Mouse (Mus musculus): ENCODE measurements around the gene Usp30. TPM values are rescaled to one million over a fixed set of nuclear protein-coding genes. Genes with fewer than 3 reads are reported as not detected.

Gene Usp30
- polyA plus RNA-seq, 1 experiment: not detected

- WGBS: 21% methylated on average over 8 of the region's 8 CpGs
- Histone ChIP-seq H3K4me3 (ENCODE audit: insufficient read depth, low read depth, low read length) (no peak overlapping the region), H3K4me1 (ENCODE audit: control insufficient read depth, insufficient read depth, low read length) (peaks cover 6% of the 10 kb centered on the region; the same call in 1 of the 2 replicates), H3K27ac (ENCODE audit: insufficient read depth, low read depth, low read length) (no peak overlapping the region)
- TF ChIP-seq CTCF (IDR thresholded peaks at IDR 0.05; ENCODE audit: insufficient read depth, low read depth, low read length) (no peak), POLR2A (IDR thresholded peaks at IDR 0.05; ENCODE audit: insufficient read depth, low read depth, low read length) (no peak)
These were observed 24.8 kb upstream of the Usp30 start for GRCm38 (mm10) chr5:114040508-114040907.

- Histone ChIP-seq H3K4me1 (ENCODE audit: control insufficient read depth, insufficient read depth, low read length) (peaks cover 3% of the 10 kb centered on the region; the same call in 1 of the 2 replicates), H3K27ac (ENCODE audit: insufficient read depth, low read depth, low read length) (no peak overlapping the region), H3K4me3 (ENCODE audit: insufficient read depth, low read depth, low read length) (no peak overlapping the region)
- TF ChIP-seq CTCF (IDR thresholded peaks at IDR 0.05; ENCODE audit: insufficient read depth, low read depth, low read length): no peak
- TF ChIP-seq POLR2A (IDR thresholded peaks at IDR 0.05; ENCODE audit: insufficient read depth, low read depth, low read length): no peak
- 70% methylated on average over 1 of the region's 1 CpGs for WGBS
These were observed 24.4 kb upstream of the Usp30 start for GRCm38 (mm10) chr5:114040911-114041310.

DNA sequence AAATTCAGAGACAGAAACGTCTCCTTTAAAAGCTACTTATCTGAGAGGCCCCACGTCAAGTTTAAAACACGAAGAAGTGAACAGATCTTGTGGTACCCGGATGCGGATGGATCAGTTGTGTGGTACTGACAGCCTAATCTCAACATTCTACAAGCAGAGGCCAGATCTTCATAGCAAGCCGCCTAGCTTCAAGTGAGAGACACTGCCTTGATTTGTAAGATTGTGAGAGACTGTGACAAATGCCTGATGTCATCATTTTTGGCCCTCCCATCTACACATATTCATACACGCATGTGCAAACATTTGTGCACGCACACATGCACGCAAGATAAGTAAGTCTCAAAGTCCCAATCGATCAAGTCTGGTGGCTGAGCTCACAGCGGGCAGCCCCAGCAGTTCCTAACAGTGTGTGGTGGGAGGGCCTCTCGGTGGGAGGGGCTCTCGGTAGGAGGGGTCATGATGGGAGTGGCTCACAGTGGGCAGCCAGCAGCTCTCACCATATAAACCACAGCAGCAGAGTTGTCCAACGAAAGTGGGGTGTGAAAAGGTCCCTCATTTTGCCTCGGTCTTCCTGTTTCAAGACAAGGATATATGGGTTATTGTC lies 23.8 kb upstream of the Usp30 start:
- WGBS: 39% methylated on average over 15 of the region's 15 CpGs
- Histone ChIP-seq H3K4me3 (ENCODE audit: insufficient read depth, low read depth, low read length) (no peak overlapping the region), H3K4me1 (ENCODE audit: control insufficient read depth, insufficient read depth, low read length) (peaks cover 3% of the 10 kb centered on the region; the same call in 1 of the 2 replicates), H3K27ac (ENCODE audit: insufficient read depth, low read depth, low read length) (no peak overlapping the region)
- TF ChIP-seq POLR2A (IDR thresholded peaks at IDR 0.05; ENCODE audit: insufficient read depth, low read depth, low read length) (no peak), CTCF (IDR thresholded peaks at IDR 0.05; ENCODE audit: insufficient read depth, low read depth, low read length) (no peak)

DNA sequence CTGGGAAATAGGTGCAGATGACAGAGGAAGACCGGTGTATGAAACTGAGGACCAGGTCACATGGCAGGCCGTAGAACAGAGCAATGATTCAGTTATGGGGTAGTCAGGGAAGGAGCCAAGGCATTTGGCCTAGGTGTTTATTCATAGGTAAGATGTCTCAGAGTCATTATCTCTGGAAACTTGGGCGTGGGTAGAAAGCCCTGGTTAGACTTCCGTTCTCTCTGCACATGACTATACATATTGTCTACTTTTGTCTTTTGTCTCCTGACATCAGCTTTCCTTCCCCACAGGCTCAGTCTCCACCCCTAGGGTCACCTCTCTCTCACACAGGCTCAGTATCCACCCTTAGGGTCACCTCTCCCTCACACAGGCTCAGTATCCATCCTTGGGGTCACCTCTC lies 21.5 kb upstream of the Usp30 start:
- no peak overlapping the region for H3K4me3 ChIP-seq (ENCODE audit: insufficient read depth, low read depth, low read length)
- TF ChIP-seq POLR2A (IDR thresholded peaks at IDR 0.05; ENCODE audit: insufficient read depth, low read depth, low read length) (no peak), CTCF (IDR thresholded peaks at IDR 0.05; ENCODE audit: insufficient read depth, low read depth, low read length) (no peak)
- no peaks in the 10 kb centered on the region for H3K4me1 ChIP-seq (ENCODE audit: control insufficient read depth, insufficient read depth, low read length)
- H3K27ac ChIP-seq (ENCODE audit: insufficient read depth, low read depth, low read length): no peak overlapping the region
- 77% methylated on average over 4 of the region's 4 CpGs for WGBS

DNA sequence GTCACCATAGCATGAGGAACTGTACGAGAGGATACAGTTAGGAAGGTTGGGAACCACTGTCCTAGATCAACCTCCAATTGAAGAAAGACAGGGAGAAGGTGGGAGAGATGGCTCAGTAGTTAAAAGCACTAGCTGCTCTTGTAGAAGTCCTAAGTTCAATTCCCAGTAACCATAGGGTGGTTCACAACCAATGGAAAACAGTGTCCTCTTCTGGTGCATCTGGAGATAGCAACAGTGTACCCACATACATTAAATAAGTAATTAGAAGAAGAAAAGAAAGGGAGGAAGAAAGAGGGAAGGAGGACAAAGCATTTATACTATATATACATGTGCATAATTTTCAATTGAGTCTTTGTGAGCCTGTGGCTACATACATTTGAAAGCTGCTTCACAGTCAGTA lies 20.1 kb upstream of the Usp30 start:
- TF ChIP-seq POLR2A (IDR thresholded peaks at IDR 0.05; ENCODE audit: insufficient read depth, low read depth, low read length): no peak
- TF ChIP-seq CTCF (IDR thresholded peaks at IDR 0.05; ENCODE audit: insufficient read depth, low read depth, low read length): no peak
- H3K27ac ChIP-seq (ENCODE audit: insufficient read depth, low read depth, low read length): no peak overlapping the region
- H3K4me3 ChIP-seq (ENCODE audit: insufficient read depth, low read depth, low read length): no peak overlapping the region
- 76% methylated on average over 1 of the region's 1 CpGs for WGBS
- no peaks in the 10 kb centered on the region for H3K4me1 ChIP-seq (ENCODE audit: control insufficient read depth, insufficient read depth, low read length)

- H3K27ac ChIP-seq (ENCODE audit: insufficient read depth, low read depth, low read length): no peak overlapping the region
These were observed 19.1 kb upstream of the Usp30 start for GRCm38 (mm10) chr5:114046151-114046550.

DNA sequence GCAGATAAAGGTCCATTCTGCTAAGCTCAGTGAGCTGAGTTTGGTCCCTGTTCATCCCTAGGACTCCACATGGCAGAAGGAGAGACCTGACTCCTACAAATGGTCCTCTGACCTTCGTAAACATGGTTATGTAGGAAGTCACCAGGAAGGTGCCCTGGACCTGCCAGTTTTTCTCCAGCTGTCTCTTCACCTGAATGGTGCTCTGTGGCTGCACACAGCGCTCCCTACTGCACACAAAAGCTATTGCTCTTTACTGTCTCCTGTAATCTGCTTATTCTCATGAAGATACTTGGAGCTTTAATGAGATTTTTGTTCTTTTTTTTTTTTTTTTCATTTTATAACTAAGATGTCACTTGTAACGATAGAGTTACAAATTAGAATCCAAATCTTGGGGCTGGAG lies 18.7 kb upstream of the Usp30 start:
- H3K27ac ChIP-seq (ENCODE audit: insufficient read depth, low read depth, low read length): no peak overlapping the region
- WGBS: 62% methylated on average over 3 of the region's 3 CpGs

More at GRCm38 (mm10) chr5:114046151-114046550, 19.1 kb upstream of the Usp30 start:
- WGBS: 80% methylated on average over 3 of the region's 3 CpGs
- TF ChIP-seq POLR2A (IDR thresholded peaks at IDR 0.05; ENCODE audit: insufficient read depth, low read depth, low read length): no peak
- TF ChIP-seq CTCF (IDR thresholded peaks at IDR 0.05; ENCODE audit: insufficient read depth, low read depth, low read length): no peak
- H3K4me1 ChIP-seq (ENCODE audit: control insufficient read depth, insufficient read depth, low read length): no peaks in the 10 kb centered on the region
- no peak overlapping the region for H3K4me3 ChIP-seq (ENCODE audit: insufficient read depth, low read depth, low read length)

DNA sequence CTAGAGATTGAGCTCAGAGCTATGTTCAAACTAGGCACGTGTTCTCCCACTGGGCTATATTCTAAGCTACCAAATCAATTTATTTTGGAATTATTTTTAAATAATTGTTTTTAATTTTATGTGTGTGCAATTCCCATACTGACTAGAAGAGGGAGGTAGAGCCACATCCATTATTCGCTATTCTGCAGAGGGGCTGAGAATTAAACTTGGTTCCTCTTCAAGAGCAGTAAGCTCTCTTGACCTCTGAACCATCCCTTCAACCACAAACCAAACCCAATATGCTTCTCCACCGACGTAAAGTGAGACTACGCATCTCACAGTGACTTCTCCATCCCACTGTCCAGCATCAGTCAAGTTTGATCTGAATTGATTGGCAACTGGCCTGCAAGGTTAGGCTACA lies 18.1 kb upstream of the Usp30 start:
- H3K4me1 ChIP-seq (ENCODE audit: control insufficient read depth, insufficient read depth, low read length): peaks cover under 1% of the 10 kb centered on the region
- H3K27ac ChIP-seq (ENCODE audit: insufficient read depth, low read depth, low read length): no peak overlapping the region
- 88% methylated on average over 5 of the region's 5 CpGs for WGBS
- H3K4me3 ChIP-seq (ENCODE audit: insufficient read depth, low read depth, low read length): no peak overlapping the region
- TF ChIP-seq CTCF (IDR thresholded peaks at IDR 0.05; ENCODE audit: insufficient read depth, low read depth, low read length) (no peak), POLR2A (IDR thresholded peaks at IDR 0.05; ENCODE audit: insufficient read depth, low read depth, low read length) (no peak)

More for the DNA sequence above, 18.7 kb upstream of the Usp30 start:
- TF ChIP-seq CTCF (IDR thresholded peaks at IDR 0.05; ENCODE audit: insufficient read depth, low read depth, low read length) (no peak), POLR2A (IDR thresholded peaks at IDR 0.05; ENCODE audit: insufficient read depth, low read depth, low read length) (no peak)
- no peak overlapping the region for H3K4me3 ChIP-seq (ENCODE audit: insufficient read depth, low read depth, low read length)
- H3K4me1 ChIP-seq (ENCODE audit: control insufficient read depth, insufficient read depth, low read length): no peaks in the 10 kb centered on the region

DNA sequence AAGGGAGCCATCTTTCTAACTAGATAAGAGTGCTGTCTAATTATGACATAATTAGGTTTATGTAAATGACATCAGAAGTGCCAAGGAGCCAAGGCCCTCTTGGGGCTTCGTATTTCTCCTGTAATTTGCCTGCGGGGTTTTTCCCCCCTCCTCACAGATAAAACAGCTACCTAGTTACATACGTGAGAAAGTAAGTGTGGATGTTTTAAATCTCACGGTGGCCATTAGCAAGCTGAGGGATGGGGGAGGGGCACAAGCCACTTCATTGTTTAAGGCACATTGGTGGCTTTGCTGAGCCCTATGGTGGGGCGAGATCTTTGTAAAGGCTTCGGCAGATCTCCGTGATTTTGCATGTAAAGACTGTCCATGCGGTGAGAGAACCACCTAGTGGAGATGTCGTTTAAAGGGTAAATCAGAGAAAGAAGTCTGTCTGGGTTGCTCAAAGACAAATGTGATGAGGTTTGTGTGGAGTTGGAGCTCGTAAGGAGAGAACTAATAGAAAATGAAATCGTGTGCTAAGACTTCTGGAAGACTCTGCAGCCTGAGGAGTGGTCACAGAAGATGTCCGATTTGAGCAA lies 16.4 kb upstream of the Usp30 start:
- TF ChIP-seq POLR2A (IDR thresholded peaks at IDR 0.05; ENCODE audit: insufficient read depth, low read depth, low read length) (no peak), CTCF (IDR thresholded peaks at IDR 0.05; ENCODE audit: insufficient read depth, low read depth, low read length) (no peak)
- Histone ChIP-seq H3K4me3 (ENCODE audit: insufficient read depth, low read depth, low read length) (no peak overlapping the region), H3K27ac (ENCODE audit: insufficient read depth, low read depth, low read length) (no peak overlapping the region), H3K4me1 (ENCODE audit: control insufficient read depth, insufficient read depth, low read length) (peaks cover 7% of the 10 kb centered on the region)
- 52% methylated on average over 12 of the region's 12 CpGs for WGBS
